Mouse (Mus musculus): Measurements from ENCODE around the gene Scgb1a1.

Scgb1a1 gene

GRCm38 (mm10) chr19:9043123-9043522 lies 44.6 kb downstream of the Scgb1a1 start:
- no peak for DNase-seq (ENCODE audit: low read depth, low spot score)

- no peak for DNase-seq (ENCODE audit: low read depth, low spot score)
Measured at GRCm38 (mm10) chr19:9041074-9041473, 46.7 kb downstream of the Scgb1a1 start.

GRCm38 (mm10) chr19:9040649-9041048 lies 47.1 kb downstream of the Scgb1a1 start:
- peak; percentile 84 for DNase-seq (ENCODE audit: low read depth, low spot score)

GRCm38 (mm10) chr19:9039928-9040327 lies 47.8 kb downstream of the Scgb1a1 start:
- peak; percentile 48 for DNase-seq (ENCODE audit: low read depth, low spot score)

GRCm38 (mm10) chr19:9039266-9039665 lies 48.5 kb downstream of the Scgb1a1 start:
- DNase-seq (ENCODE audit: low read depth, low spot score) = no peak

GRCm38 (mm10) chr19:9038136-9038535 lies 49.6 kb downstream of the Scgb1a1 start:
- DNase-seq (ENCODE audit: low read depth, low spot score) = no peak

GRCm38 (mm10) chr19:9035101-9035500 lies 52.7 kb downstream of the Scgb1a1 start:
- DNase-seq (ENCODE audit: low read depth, low spot score) = no peak

GRCm38 (mm10) chr19:9034480-9034879 lies 53.3 kb downstream of the Scgb1a1 start:
- no peak for DNase-seq (ENCODE audit: low read depth, low spot score)

Data from R1 (cell line).